Mouse (Mus musculus) heart, postnatal 0 days (tissue): ENCODE measurements around the gene Plcl1.

Source experiments
- CTCF ChIP-seq: IDR thresholded peaks from 2 replicates; pipeline ENCODE4 v1.5.1; 2016; ENCODE audit warnings: antibody characterized with exemption, control low read depth, low read depth
- EP300 ChIP-seq: IDR thresholded peaks from 2 replicates; pipeline ENCODE4 v1.6.1; 2016; ENCODE audit warnings: antibody characterized with exemption, low read depth

DNA sequence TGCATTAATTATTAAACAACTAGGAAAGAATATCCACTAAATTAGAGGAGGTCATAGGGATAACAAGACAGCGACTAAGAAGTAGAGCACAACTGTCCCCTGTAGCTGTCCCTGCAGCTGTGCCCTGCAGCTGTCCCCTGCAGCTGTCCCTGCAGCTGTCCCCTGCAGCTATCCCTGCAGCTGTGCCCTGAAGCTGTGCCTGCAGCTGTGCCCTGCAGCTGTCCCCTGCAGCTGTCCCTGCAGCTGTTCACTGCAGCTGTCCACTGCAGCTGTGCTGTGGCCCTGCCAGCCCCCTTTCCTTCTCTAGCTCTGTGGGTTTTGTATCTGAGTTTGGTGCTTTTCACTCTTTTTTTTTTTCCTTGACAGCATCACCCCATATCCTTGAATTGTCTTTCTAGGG is 118.2 kb downstream of the Plcl1 start:
- no peak for TF ChIP-seq CTCF
- TF ChIP-seq EP300 = no peak
